Mouse (Mus musculus): Measurements from ENCODE around the gene Rbpj. TPM values are rescaled to one million over a fixed set of nuclear protein-coding genes. Genes with fewer than 3 reads are reported as not detected.

The Rbpj gene
- polyA plus RNA-seq, 2 experiments: 49.7 to 57.3 TPM

- Histone ChIP-seq H3K27me3 (ENCODE audit: control insufficient read depth, insufficient read depth, low read length) (no peaks in the 10 kb centered on the region), H3K27ac (replicated peaks; ENCODE audit: low read depth, low read length) (no peak overlapping the region), H3K36me3 (ENCODE audit: control insufficient read depth, insufficient read depth, low read length) (no peaks in the 10 kb centered on the region), H3K9me3 (ENCODE audit: control insufficient read depth, low read length) (no peaks in the 10 kb centered on the region), H3K9ac (ENCODE audit: low read depth, low read length, severe bottlenecking) (no peak overlapping the region), H3K4me1 (ENCODE audit: control insufficient read depth, insufficient read depth, low read length) (no peaks in the 10 kb centered on the region), H3K4me2 (replicated peaks; ENCODE audit: low read depth, low read length, severe bottlenecking) (no peak overlapping the region), H3K4me3 (replicated peaks; ENCODE audit: low read length) (no peak overlapping the region)
- no peak for TF ChIP-seq POLR2A (IDR thresholded peaks at IDR 0.05; ENCODE audit: borderline replicate concordance, extremely low read depth, insufficient read depth, insufficient read length)
- 78% methylated on average over 4 of the region's 4 CpGs for WGBS
- DNase-seq (ENCODE audit: low spot score): no peak
- ATAC-seq (ENCODE audit: low FRiP score, low read depth): no peak
Measured at GRCm38 (mm10) chr5:53685623-53686022, 219.7 kb downstream of the Rbpj start.

- Histone ChIP-seq H3K9ac (ENCODE audit: low read depth, low read length, severe bottlenecking) (no peak overlapping the region), H3K36me3 (ENCODE audit: control insufficient read depth, insufficient read depth, low read length) (no peaks in the 10 kb centered on the region), H3K9me3 (ENCODE audit: control insufficient read depth, low read length) (no peaks in the 10 kb centered on the region), H3K4me1 (ENCODE audit: control insufficient read depth, insufficient read depth, low read length) (no peaks in the 10 kb centered on the region), H3K4me2 (replicated peaks; ENCODE audit: low read depth, low read length, severe bottlenecking) (no peak overlapping the region), H3K27ac (replicated peaks; ENCODE audit: low read depth, low read length) (no peak overlapping the region), H3K27me3 (ENCODE audit: control insufficient read depth, insufficient read depth, low read length) (no peaks in the 10 kb centered on the region), H3K4me3 (replicated peaks; ENCODE audit: low read length) (no peak overlapping the region)
- 92% methylated on average over 2 of the region's 2 CpGs for WGBS
- DNase-seq (ENCODE audit: low spot score) (no peak), ATAC-seq (ENCODE audit: low FRiP score, low read depth) (no peak)
- TF ChIP-seq POLR2A (IDR thresholded peaks at IDR 0.05; ENCODE audit: borderline replicate concordance, extremely low read depth, insufficient read depth, insufficient read length): no peak
Measured at GRCm38 (mm10) chr5:53686379-53686778, 220.4 kb downstream of the Rbpj start.

GRCm38 (mm10) chr5:53688326-53688725 is 222.4 kb downstream of the Rbpj start:
- 75% methylated on average over 7 of the region's 7 CpGs for WGBS
- no peak overlapping the region for H3K9ac ChIP-seq (ENCODE audit: low read depth, low read length, severe bottlenecking)
- DNase-seq (ENCODE audit: low spot score) (no peak), ATAC-seq (ENCODE audit: low FRiP score, low read depth) (no peak)
- no peak overlapping the region for H3K27ac ChIP-seq (replicated peaks; ENCODE audit: low read depth, low read length)
- no peaks in the 10 kb centered on the region for H3K27me3 ChIP-seq (ENCODE audit: control insufficient read depth, insufficient read depth, low read length)
- H3K9me3 ChIP-seq (ENCODE audit: control insufficient read depth, low read length): no peaks in the 10 kb centered on the region
- no peak overlapping the region for H3K4me2 ChIP-seq (replicated peaks; ENCODE audit: low read depth, low read length, severe bottlenecking)
- H3K4me3 ChIP-seq (replicated peaks; ENCODE audit: low read length): no peak overlapping the region
- TF ChIP-seq POLR2A (IDR thresholded peaks at IDR 0.05; ENCODE audit: borderline replicate concordance, extremely low read depth, insufficient read depth, insufficient read length): no peak
- no peaks in the 10 kb centered on the region for H3K36me3 ChIP-seq (ENCODE audit: control insufficient read depth, insufficient read depth, low read length)
- no peaks in the 10 kb centered on the region for H3K4me1 ChIP-seq (ENCODE audit: control insufficient read depth, insufficient read depth, low read length)

GRCm38 (mm10) chr5:53691577-53691976 is 225.6 kb downstream of the Rbpj start:
- Histone ChIP-seq H3K4me1 (ENCODE audit: control insufficient read depth, insufficient read depth, low read length) (no peaks in the 10 kb centered on the region), H3K36me3 (ENCODE audit: control insufficient read depth, insufficient read depth, low read length) (no peaks in the 10 kb centered on the region), H3K9me3 (ENCODE audit: control insufficient read depth, low read length) (no peaks in the 10 kb centered on the region), H3K27ac (replicated peaks; ENCODE audit: low read depth, low read length) (no peak overlapping the region), H3K4me3 (replicated peaks; ENCODE audit: low read length) (no peak overlapping the region), H3K27me3 (ENCODE audit: control insufficient read depth, insufficient read depth, low read length) (no peaks in the 10 kb centered on the region), H3K9ac (ENCODE audit: low read depth, low read length, severe bottlenecking) (no peak overlapping the region), H3K4me2 (replicated peaks; ENCODE audit: low read depth, low read length, severe bottlenecking) (no peak overlapping the region)
- no peak for DNase-seq (ENCODE audit: low spot score)
- no peak for TF ChIP-seq POLR2A (IDR thresholded peaks at IDR 0.05; ENCODE audit: borderline replicate concordance, extremely low read depth, insufficient read depth, insufficient read length)
- no peak for ATAC-seq (ENCODE audit: low FRiP score, low read depth)
- WGBS: 42% methylated on average over 3 of the region's 3 CpGs

- Histone ChIP-seq H3K36me3 (ENCODE audit: control insufficient read depth, insufficient read depth, low read length) (no peaks in the 10 kb centered on the region), H3K4me2 (replicated peaks; ENCODE audit: low read depth, low read length, severe bottlenecking) (no peak overlapping the region), H3K9ac (ENCODE audit: low read depth, low read length, severe bottlenecking) (no peak overlapping the region), H3K27me3 (ENCODE audit: control insufficient read depth, insufficient read depth, low read length) (no peaks in the 10 kb centered on the region), H3K9me3 (ENCODE audit: control insufficient read depth, low read length) (no peaks in the 10 kb centered on the region), H3K4me3 (replicated peaks; ENCODE audit: low read length) (no peak overlapping the region), H3K27ac (replicated peaks; ENCODE audit: low read depth, low read length) (no peak overlapping the region), H3K4me1 (ENCODE audit: control insufficient read depth, insufficient read depth, low read length) (no peaks in the 10 kb centered on the region)
- ATAC-seq (ENCODE audit: low FRiP score, low read depth): no peak
- no peak for TF ChIP-seq POLR2A (IDR thresholded peaks at IDR 0.05; ENCODE audit: borderline replicate concordance, extremely low read depth, insufficient read depth, insufficient read length)
- 87% methylated on average over 8 of the region's 8 CpGs for WGBS
- no peak for DNase-seq (ENCODE audit: low spot score)
Measured at GRCm38 (mm10) chr5:53692100-53692499, 226.1 kb downstream of the Rbpj start.

- no peaks in the 10 kb centered on the region for H3K9me3 ChIP-seq (ENCODE audit: control insufficient read depth, low read length)
- H3K36me3 ChIP-seq (ENCODE audit: control insufficient read depth, insufficient read depth, low read length): no peaks in the 10 kb centered on the region
- no peak for TF ChIP-seq POLR2A (IDR thresholded peaks at IDR 0.05; ENCODE audit: borderline replicate concordance, extremely low read depth, insufficient read depth, insufficient read length)
- ATAC-seq (ENCODE audit: low FRiP score, low read depth) (no peak), DNase-seq (ENCODE audit: low spot score) (no peak)
- no peaks in the 10 kb centered on the region for H3K27me3 ChIP-seq (ENCODE audit: control insufficient read depth, insufficient read depth, low read length)
- H3K4me1 ChIP-seq (ENCODE audit: control insufficient read depth, insufficient read depth, low read length): peaks cover 1% of the 10 kb centered on the region; the same call in 1 of the 2 replicates
- no peak overlapping the region for H3K4me2 ChIP-seq (replicated peaks; ENCODE audit: low read depth, low read length, severe bottlenecking)
- no peak overlapping the region for H3K4me3 ChIP-seq (replicated peaks; ENCODE audit: low read length)
- WGBS: 92% methylated on average over 1 of the region's 1 CpGs
- no peak overlapping the region for H3K27ac ChIP-seq (replicated peaks; ENCODE audit: low read depth, low read length)
- H3K9ac ChIP-seq (ENCODE audit: low read depth, low read length, severe bottlenecking): no peak overlapping the region
Measured at GRCm38 (mm10) chr5:53692662-53693061, 226.7 kb downstream of the Rbpj start.

Measured in limb, embryonic 14.5 days (tissue).